Mouse (Mus musculus) duodenum, adult 2 months (tissue): ENCODE data around the gene Agmo. TPM values are rescaled to one million over a fixed set of nuclear protein-coding genes. Genes with fewer than 3 reads are reported as not detected.

Experiments used
- polyA plus RNA-seq: library from polyadenylated mRNA; depleted of rRNA; stranded (reverse); fragments of >200 nt; gene quantifications from 2 replicates; pipeline ENCODE4 v1.2.3, GENCODE M21; 2012; ENCODE audit warnings: low replicate concordance; rRNA removed

The Agmo gene
- 6.9 and 14.2 TPM in 2 replicates for polyA plus RNA-seq

DNA sequence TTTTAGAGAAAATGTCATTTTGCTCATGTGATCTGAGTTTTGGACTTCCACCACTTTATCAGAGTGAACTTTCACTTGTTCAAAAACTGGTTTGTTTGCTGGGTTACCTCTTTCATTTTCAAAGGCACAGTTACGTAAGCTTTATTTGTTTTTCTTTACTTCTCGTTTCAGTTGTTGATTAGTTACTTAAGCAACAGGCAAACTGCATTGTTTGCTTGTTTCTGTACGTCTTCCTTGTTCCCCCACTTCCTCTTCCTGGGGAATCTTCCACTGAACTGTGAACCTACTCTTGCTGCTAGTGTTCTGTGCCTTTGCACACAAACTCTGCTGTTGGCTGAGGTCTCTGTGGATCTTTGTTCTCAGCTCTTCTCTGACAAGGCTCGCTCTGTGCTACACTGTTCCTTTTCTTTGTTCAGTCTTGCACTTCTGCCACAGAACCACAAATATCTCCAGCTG is at the start of gene Agmo:
TSS of gene Agmo (plus strand) at position 76 of the 456 bp plus-strand sequence.

Other genes starting within 250 kb of the Agmo start
- 0.15 and 0.23 TPM in 2 replicates for gene Meox2, start 133.1 kb upstream of the Agmo start, polyA plus RNA-seq